Mouse (Mus musculus): ENCODE data around the gene Auts2. TPM values are rescaled to one million over a fixed set of nuclear protein-coding genes. Genes with fewer than 3 reads are reported as not detected.

Auts2 gene
- polyA plus RNA-seq, 1 experiment from 2014 or later, result 29.4 TPM

- no peak overlapping the region for H3K4me3 ChIP-seq (ENCODE audit: low read depth, low read length)
- H3K27me3 ChIP-seq (replicated peaks; ENCODE audit: control insufficient read depth, insufficient read depth, low read length), result no peaks in the 10 kb centered on the region
- no peak overlapping the region for H3K4me2 ChIP-seq (ENCODE audit: low read depth, low read length)
- H3K4me1 ChIP-seq (ENCODE audit: control insufficient read depth, insufficient read depth, low read length), result peaks cover 25% of the 10 kb centered on the region
- ATAC-seq (ENCODE audit: low read depth) (0 out of 2 replicates have a peak, but pooled peaks have one; percentile 34), DNase-seq (ENCODE audit: low spot score) (peak; percentile 55)
- no peaks in the 10 kb centered on the region for H3K36me3 ChIP-seq (ENCODE audit: control insufficient read depth, insufficient read depth, low read length)
- 48% methylated on average over 3 of the region's 3 CpGs for WGBS
- no peaks in the 10 kb centered on the region for H3K9me3 ChIP-seq (ENCODE audit: control insufficient read depth, low read length)
- H3K27ac ChIP-seq (replicated peaks; ENCODE audit: low read depth, low read length), result no peak overlapping the region
- no peak overlapping the region for H3K9ac ChIP-seq (ENCODE audit: low read depth, low read length)
These were observed 713.9 kb downstream of the Auts2 start for GRCm38 (mm10) chr5:131829248-131829647.

- Histone ChIP-seq H3K27me3 (replicated peaks; ENCODE audit: control insufficient read depth, insufficient read depth, low read length) (no peaks in the 10 kb centered on the region), H3K4me2 (ENCODE audit: low read depth, low read length) (no peak overlapping the region), H3K4me1 (ENCODE audit: control insufficient read depth, insufficient read depth, low read length) (peaks cover 23% of the 10 kb centered on the region), H3K36me3 (ENCODE audit: control insufficient read depth, insufficient read depth, low read length) (no peaks in the 10 kb centered on the region), H3K9me3 (ENCODE audit: control insufficient read depth, low read length) (no peaks in the 10 kb centered on the region), H3K4me3 (ENCODE audit: low read depth, low read length) (no peak overlapping the region), H3K27ac (replicated peaks; ENCODE audit: low read depth, low read length) (no peak overlapping the region), H3K9ac (ENCODE audit: low read depth, low read length) (no peak overlapping the region)
- 70% methylated on average over 2 of the region's 2 CpGs for WGBS
- no peak for ATAC-seq (ENCODE audit: low read depth)
- DNase-seq (ENCODE audit: low spot score), result no peak
These were observed 714.5 kb downstream of the Auts2 start for GRCm38 (mm10) chr5:131828607-131829006.

GRCm38 (mm10) chr5:131826362-131827261, 716.5 kb downstream of the Auts2 start:
- Histone ChIP-seq H3K9ac (ENCODE audit: low read depth, low read length) (no peak overlapping the region), H3K4me2 (ENCODE audit: low read depth, low read length) (no peak overlapping the region), H3K4me3 (ENCODE audit: low read depth, low read length) (no peak overlapping the region), H3K27me3 (replicated peaks; ENCODE audit: control insufficient read depth, insufficient read depth, low read length) (no peaks in the 10 kb centered on the region), H3K36me3 (ENCODE audit: control insufficient read depth, insufficient read depth, low read length) (no peaks in the 10 kb centered on the region), H3K4me1 (ENCODE audit: control insufficient read depth, insufficient read depth, low read length) (peaks cover 20% of the 10 kb centered on the region), H3K27ac (replicated peaks; ENCODE audit: low read depth, low read length) (no peak overlapping the region), H3K9me3 (ENCODE audit: control insufficient read depth, low read length) (no peaks in the 10 kb centered on the region)
- DNase-seq (ENCODE audit: low spot score) (no peak), ATAC-seq (ENCODE audit: low read depth) (no peak)
- 90% methylated on average over 8 of the region's 8 CpGs for WGBS

- Histone ChIP-seq H3K4me3 (ENCODE audit: low read depth, low read length) (no peak overlapping the region), H3K4me1 (ENCODE audit: control insufficient read depth, insufficient read depth, low read length) (peaks cover 18% of the 10 kb centered on the region), H3K36me3 (ENCODE audit: control insufficient read depth, insufficient read depth, low read length) (no peaks in the 10 kb centered on the region), H3K9ac (ENCODE audit: low read depth, low read length) (no peak overlapping the region), H3K27me3 (replicated peaks; ENCODE audit: control insufficient read depth, insufficient read depth, low read length) (no peaks in the 10 kb centered on the region), H3K9me3 (ENCODE audit: control insufficient read depth, low read length) (no peaks in the 10 kb centered on the region), H3K27ac (replicated peaks; ENCODE audit: low read depth, low read length) (no peak overlapping the region), H3K4me2 (ENCODE audit: low read depth, low read length) (no peak overlapping the region)
- 27% methylated on average over 3 of the region's 3 CpGs for WGBS
- DNase-seq (ENCODE audit: low spot score) (no peak), ATAC-seq (ENCODE audit: low read depth) (no peak)
These were observed 717.7 kb downstream of the Auts2 start for GRCm38 (mm10) chr5:131825421-131825820.

GRCm38 (mm10) chr5:131824197-131824991, 718.8 kb downstream of the Auts2 start:
- no peak for ATAC-seq (ENCODE audit: low read depth)
- DNase-seq (ENCODE audit: low spot score), result peak; percentile 41
- Histone ChIP-seq H3K4me2 (ENCODE audit: low read depth, low read length) (no peak overlapping the region), H3K36me3 (ENCODE audit: control insufficient read depth, insufficient read depth, low read length) (no peaks in the 10 kb centered on the region), H3K4me1 (ENCODE audit: control insufficient read depth, insufficient read depth, low read length) (peaks cover 7% of the 10 kb centered on the region; the same call in 1 of the 2 replicates), H3K4me3 (ENCODE audit: low read depth, low read length) (no peak overlapping the region), H3K27ac (replicated peaks; ENCODE audit: low read depth, low read length) (no peak overlapping the region), H3K27me3 (replicated peaks; ENCODE audit: control insufficient read depth, insufficient read depth, low read length) (no peaks in the 10 kb centered on the region), H3K9ac (ENCODE audit: low read depth, low read length) (no peak overlapping the region), H3K9me3 (ENCODE audit: control insufficient read depth, low read length) (no peaks in the 10 kb centered on the region)
- WGBS, result 34% methylated on average over 11 of the region's 11 CpGs

GRCm38 (mm10) chr5:131821461-131821860, 721.7 kb downstream of the Auts2 start:
- WGBS, result 85% methylated on average over 4 of the region's 4 CpGs
- ATAC-seq (ENCODE audit: low read depth) (no peak), DNase-seq (ENCODE audit: low spot score) (no peak)
- no peaks in the 10 kb centered on the region for H3K9me3 ChIP-seq (ENCODE audit: control insufficient read depth, low read length)
- peaks cover 4% of the 10 kb centered on the region; the same call in 1 of the 2 replicates for H3K4me1 ChIP-seq (ENCODE audit: control insufficient read depth, insufficient read depth, low read length)
- H3K27ac ChIP-seq (replicated peaks; ENCODE audit: low read depth, low read length), result no peak overlapping the region
- no peak overlapping the region for H3K4me3 ChIP-seq (ENCODE audit: low read depth, low read length)
- H3K4me2 ChIP-seq (ENCODE audit: low read depth, low read length), result no peak overlapping the region
- no peak overlapping the region for H3K9ac ChIP-seq (ENCODE audit: low read depth, low read length)
- no peaks in the 10 kb centered on the region for H3K36me3 ChIP-seq (ENCODE audit: control insufficient read depth, insufficient read depth, low read length)
- no peaks in the 10 kb centered on the region for H3K27me3 ChIP-seq (replicated peaks; ENCODE audit: control insufficient read depth, insufficient read depth, low read length)

- ATAC-seq (ENCODE audit: low read depth) (no peak), DNase-seq (ENCODE audit: low spot score) (no peak)
- no peak overlapping the region for H3K9ac ChIP-seq (ENCODE audit: low read depth, low read length)
- 88% methylated on average over 15 of the region's 15 CpGs for WGBS
- no peak overlapping the region for H3K27ac ChIP-seq (replicated peaks; ENCODE audit: low read depth, low read length)
- peaks cover 11% of the 10 kb centered on the region for H3K4me1 ChIP-seq (ENCODE audit: control insufficient read depth, insufficient read depth, low read length)
- no peak overlapping the region for H3K4me3 ChIP-seq (ENCODE audit: low read depth, low read length)
- H3K36me3 ChIP-seq (ENCODE audit: control insufficient read depth, insufficient read depth, low read length), result no peaks in the 10 kb centered on the region
- H3K4me2 ChIP-seq (ENCODE audit: low read depth, low read length), result no peak overlapping the region
- no peaks in the 10 kb centered on the region for H3K9me3 ChIP-seq (ENCODE audit: control insufficient read depth, low read length)
- no peaks in the 10 kb centered on the region for H3K27me3 ChIP-seq (replicated peaks; ENCODE audit: control insufficient read depth, insufficient read depth, low read length)
These were observed 723.9 kb downstream of the Auts2 start for GRCm38 (mm10) chr5:131819251-131819691.

- ATAC-seq (ENCODE audit: low read depth) (no peak), DNase-seq (ENCODE audit: low spot score) (no peak)
- Histone ChIP-seq H3K36me3 (ENCODE audit: control insufficient read depth, insufficient read depth, low read length) (no peaks in the 10 kb centered on the region), H3K4me3 (ENCODE audit: low read depth, low read length) (no peak overlapping the region), H3K27ac (replicated peaks; ENCODE audit: low read depth, low read length) (no peak overlapping the region), H3K4me2 (ENCODE audit: low read depth, low read length) (no peak overlapping the region), H3K9ac (ENCODE audit: low read depth, low read length) (no peak overlapping the region), H3K4me1 (ENCODE audit: control insufficient read depth, insufficient read depth, low read length) (peaks cover 31% of the 10 kb centered on the region), H3K9me3 (ENCODE audit: control insufficient read depth, low read length) (no peaks in the 10 kb centered on the region), H3K27me3 (replicated peaks; ENCODE audit: control insufficient read depth, insufficient read depth, low read length) (no peaks in the 10 kb centered on the region)
- 61% methylated on average over 3 of the region's 3 CpGs for WGBS
These were observed 727.6 kb downstream of the Auts2 start for GRCm38 (mm10) chr5:131815498-131815897.
